Mouse (Mus musculus) limb, embryonic 14.5 days (tissue): ENCODE measurements around the gene Hoxa6. TPM values are rescaled to one million over a fixed set of nuclear protein-coding genes. Genes with fewer than 3 reads are reported as not detected.

Experiments used
- ATAC-seq: fragments of 200-750 bp; cut with Nextera tagmentation; 2 replicates; pipeline ENCODE4 v1.8.0; 2017; ENCODE audit warnings: low read depth, moderate number of reproducible peaks, moderate TSS enrichment; ENCODE audit not compliant: low FRiP score
- DNase-seq: peaks from one replicate; pipeline ENCODE4 v3.0.0-alpha.2; 2015; ENCODE audit warnings: low spot score
- H3K27ac ChIP-seq: fragments of 300-500 bp; sonication (generic); replicated peaks from 2 replicates; pipeline ENCODE4 v1.5.1; 2014; ENCODE audit warnings: low read depth, mild to moderate bottlenecking, low read length, moderate library complexity, mixed read lengths
- H3K27me3 ChIP-seq: fragments of 300-500 bp; sonication (generic); 2 replicates; pipeline ENCODE4 v1.6.1; 2014; ENCODE audit warnings: low read length, mixed read lengths; ENCODE audit not compliant: control insufficient read depth, insufficient read depth
- H3K36me3 ChIP-seq: fragments of 300-500 bp; sonication (generic); 2 replicates; pipeline ENCODE4 v1.6.1; 2014; ENCODE audit warnings: mild to moderate bottlenecking, low read length, moderate library complexity, mixed read lengths; ENCODE audit not compliant: control insufficient read depth, insufficient read depth
- H3K4me1 ChIP-seq: fragments of 300-500 bp; sonication (generic); 2 replicates; pipeline ENCODE4 v1.6.1; 2014; ENCODE audit warnings: antibody characterized with exemption, low read length, mixed read lengths; ENCODE audit not compliant: control insufficient read depth, insufficient read depth
- H3K4me2 ChIP-seq: fragments of 300-500 bp; sonication (generic); replicated peaks from 2 replicates; pipeline ENCODE4 v1.6.1; 2014; ENCODE audit warnings: low read depth, mild to moderate bottlenecking, low read length, moderate library complexity; ENCODE audit not compliant: severe bottlenecking
- H3K4me3 ChIP-seq: fragments of 300-500 bp; sonication (generic); replicated peaks from 2 replicates; pipeline ENCODE4 v1.5.1; 2014; ENCODE audit warnings: low read length
- H3K9ac ChIP-seq: fragments of 300-500 bp; sonication (generic); 2 replicates; pipeline ENCODE4 v1.6.1; 2014; ENCODE audit warnings: mild to moderate bottlenecking, low read depth, low read length, moderate library complexity; ENCODE audit not compliant: severe bottlenecking
- H3K9me3 ChIP-seq: fragments of 300-500 bp; sonication (generic); 2 replicates; pipeline ENCODE4 v1.6.1; 2016; ENCODE audit warnings: low read length; ENCODE audit not compliant: control insufficient read depth
- POLR2A ChIP-seq: fragments of 200-500 bp; IDR thresholded peaks from 2 replicates; pipeline ENCODE4 v1.8.0; 2012; ENCODE audit warnings: inconsistent platforms, mild to moderate bottlenecking, moderate library complexity, borderline replicate concordance; ENCODE audit not compliant: insufficient read depth, insufficient read length; ENCODE audit errors: extremely low read depth
- WGBS: fragments of 180-500 bp; shearing (Covaris S2); extraction: QIAGEN DNeasy Blood & Tissue Kit; methylation state at CpG from one replicate; pipeline ENCODE4 v1.1.7; 2014; 5-methylcytosine and 5-hydroxymethylcytosine counted together
- polyA plus RNA-seq, 2 experiments: library from polyadenylated mRNA; depleted of rRNA in 1 of 2; stranded (reverse) in 1 of 2; unstranded in 1 of 2; fragments of >200 nt; fragmentation: Nextera tagmentation in 1 of 2; extraction: Ambion mirVana in 1 of 2; gene quantifications; 2 replicates each; pipeline versions ENCODE4 v1.2.1 to v1.2.3; 2012 to 2014

Gene Hoxa6
- polyA plus RNA-seq, 2 experiments, result 0.66 to 3.9 TPM

GRCm38 (mm10) chr6:52162611-52163365, 45.7 kb downstream of the Hoxa6 start:
- DNase-seq (no peak), ATAC-seq (no peak)
- Histone ChIP-seq H3K4me3 (0 out of 2 replicates have a peak overlapping the region, but pooled peaks have one; percentile 3), H3K9ac (no peak overlapping the region), H3K4me1 (peaks cover 34% of the 10 kb centered on the region), H3K27ac (no peak overlapping the region), H3K4me2 (peak overlapping the region; percentile 40; the same call in 1 of the 2 replicates), H3K27me3 (peaks cover 86% of the 10 kb centered on the region), H3K36me3 (no peaks in the 10 kb centered on the region), H3K9me3 (no peaks in the 10 kb centered on the region)
- TF ChIP-seq POLR2A, result no peak
- WGBS, result 43% methylated on average over 14 of the region's 14 CpGs

DNA sequence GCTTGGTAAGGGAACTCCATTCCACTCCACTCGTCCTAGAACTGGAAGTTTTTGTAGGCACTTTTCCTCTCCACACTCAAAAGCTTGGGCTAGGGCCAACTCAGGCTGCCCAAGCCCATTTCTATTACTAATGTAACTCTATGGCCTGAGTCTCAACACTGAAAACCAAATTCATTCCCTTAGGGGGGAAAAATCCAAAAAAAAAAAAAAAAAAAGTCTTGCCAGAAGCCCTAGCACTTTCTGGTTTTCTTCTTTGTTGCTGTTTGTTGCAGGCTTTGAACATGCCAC, 46.5 kb downstream of the Hoxa6 start:
- DNase-seq (no peak), ATAC-seq (no peak)
- Histone ChIP-seq H3K4me3 (no peak overlapping the region), H3K4me2 (no peak overlapping the region), H3K27ac (no peak overlapping the region), H3K27me3 (peaks cover 86% of the 10 kb centered on the region), H3K9ac (no peak overlapping the region), H3K4me1 (peaks cover 35% of the 10 kb centered on the region), H3K36me3 (no peaks in the 10 kb centered on the region), H3K9me3 (no peaks in the 10 kb centered on the region)
- TF ChIP-seq POLR2A, result no peak
- WGBS, result 32% methylated on average over 1 of the region's 1 CpGs

DNA sequence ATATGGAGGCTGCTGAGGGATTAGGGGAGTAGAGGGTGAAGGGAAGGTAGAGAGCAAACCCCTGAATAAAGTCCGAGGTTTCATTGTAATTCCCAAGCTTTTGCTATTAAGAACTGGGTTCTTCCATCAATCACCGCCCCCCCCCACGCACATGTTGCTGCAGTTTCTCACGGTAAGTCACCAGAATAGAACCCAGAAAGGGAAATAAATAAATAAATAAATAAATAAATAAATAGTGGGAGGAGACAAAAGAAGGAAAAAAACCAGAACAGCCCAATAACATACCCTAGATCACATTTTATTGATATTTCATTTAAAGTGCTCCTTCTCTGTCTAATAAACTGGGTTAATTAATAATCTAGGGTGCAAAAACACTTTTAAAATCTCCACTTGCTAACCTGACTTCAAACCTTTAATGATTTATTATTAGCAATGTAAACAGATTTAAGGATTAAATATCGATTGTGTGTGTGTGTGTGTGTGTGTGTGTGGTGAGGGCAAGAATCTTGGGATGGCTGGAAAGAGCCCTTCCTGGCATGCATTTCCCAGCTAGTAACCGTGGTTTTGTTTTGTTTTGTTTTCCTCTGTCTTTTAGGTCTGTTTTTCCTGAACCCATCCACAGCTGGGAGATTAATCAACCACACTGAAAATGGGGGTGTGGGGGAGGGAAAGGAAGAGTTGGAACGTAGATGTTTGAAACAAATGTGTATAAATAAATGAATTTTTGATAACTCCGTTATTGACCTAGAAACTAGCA, 47.0 kb downstream of the Hoxa6 start:
- Histone ChIP-seq H3K9ac (no peak overlapping the region), H3K4me1 (peaks cover 35% of the 10 kb centered on the region), H3K4me2 (peak overlapping the region; percentile 35; the same call in 1 of the 2 replicates), H3K27ac (no peak overlapping the region), H3K36me3 (no peaks in the 10 kb centered on the region), H3K9me3 (no peaks in the 10 kb centered on the region), H3K4me3 (0 out of 2 replicates have a peak overlapping the region, but pooled peaks have one; percentile 17), H3K27me3 (peaks cover 86% of the 10 kb centered on the region)
- ATAC-seq (no peak), DNase-seq (no peak)
- 19% methylated on average over 8 of the region's 8 CpGs for WGBS
- TF ChIP-seq POLR2A, result no peak

DNA sequence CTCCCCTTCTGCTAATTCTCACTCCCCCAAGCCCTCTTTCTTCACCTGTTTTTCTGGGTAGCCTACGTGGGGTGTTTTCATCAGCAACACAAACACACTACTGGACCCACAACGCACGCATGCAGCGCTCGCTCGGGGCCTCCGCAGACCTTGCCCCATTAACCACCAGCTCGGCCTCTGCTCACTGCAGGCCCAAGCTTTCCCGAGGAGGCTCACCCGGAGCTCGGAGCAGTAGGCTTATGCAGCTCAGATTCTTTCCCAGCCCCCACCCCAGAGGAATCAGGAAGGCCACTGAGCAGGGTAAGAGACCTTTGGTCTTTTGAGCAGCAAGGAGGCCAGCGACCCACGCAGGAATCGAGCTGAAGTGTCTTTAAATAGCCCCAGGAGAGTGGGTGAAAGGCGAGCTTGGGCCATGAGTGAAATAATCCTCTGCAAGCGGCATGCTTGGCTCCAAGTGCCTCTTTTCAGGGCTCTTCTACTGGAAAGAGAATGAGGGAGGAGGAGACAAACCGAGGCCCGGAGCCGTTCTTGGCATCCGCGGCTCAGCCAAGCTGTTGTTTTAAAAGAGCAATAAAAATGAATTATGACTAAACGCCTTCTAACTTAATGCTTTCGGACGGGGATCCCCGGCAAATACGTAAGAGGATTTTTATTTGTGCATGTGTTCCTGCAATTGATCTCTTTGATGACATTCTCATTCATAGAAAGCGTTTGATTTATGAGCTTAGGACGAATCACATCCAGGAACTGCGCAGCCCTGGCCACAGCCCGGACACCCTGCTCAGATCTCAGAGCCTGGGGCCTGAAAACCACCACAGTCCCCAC, 47.8 kb downstream of the Hoxa6 start:
- 5% methylated on average over 30 of the region's 30 CpGs for WGBS
- Histone ChIP-seq H3K4me3 (peak overlapping the region; percentile 17), H3K36me3 (no peaks in the 10 kb centered on the region), H3K9ac (no peak overlapping the region), H3K27me3 (peaks cover 87% of the 10 kb centered on the region), H3K4me2 (peak overlapping the region; percentile 35), H3K9me3 (no peaks in the 10 kb centered on the region), H3K27ac (no peak overlapping the region), H3K4me1 (peaks cover 35% of the 10 kb centered on the region)
- DNase-seq, result peak; percentile 77
- no peak for TF ChIP-seq POLR2A
- peak; percentile 12; the same call in 1 of the 2 replicates for ATAC-seq

DNA sequence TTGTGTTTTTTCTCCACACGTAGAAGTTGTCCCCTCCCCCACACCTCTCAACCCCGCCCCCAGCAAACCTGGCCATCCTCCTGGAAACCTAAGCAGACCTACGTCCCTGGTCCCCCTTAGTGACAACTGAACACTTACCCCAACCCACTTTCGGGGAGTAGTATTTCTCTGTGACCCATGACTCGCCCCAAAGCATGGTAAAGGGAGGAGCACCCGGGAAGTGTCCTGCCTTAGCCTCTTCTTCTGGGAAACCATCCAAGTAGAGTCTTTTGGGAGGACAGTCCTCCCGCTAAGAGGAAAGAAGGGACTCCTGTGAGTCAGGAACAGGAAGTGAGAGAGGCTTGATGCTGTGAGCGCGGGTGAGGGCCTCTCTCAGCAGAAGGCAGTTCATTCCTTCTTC, 48.5 kb downstream of the Hoxa6 start:
- H3K4me2 ChIP-seq, result peak overlapping the region; percentile 35
- TF ChIP-seq POLR2A, result no peak
- H3K4me1 ChIP-seq, result peaks cover 33% of the 10 kb centered on the region
- DNase-seq, result no peak
- peaks cover 87% of the 10 kb centered on the region for H3K27me3 ChIP-seq
- no peaks in the 10 kb centered on the region for H3K9me3 ChIP-seq
- H3K27ac ChIP-seq, result no peak overlapping the region
- H3K36me3 ChIP-seq, result no peaks in the 10 kb centered on the region
- H3K9ac ChIP-seq, result no peak overlapping the region
- 12% methylated on average over 6 of the region's 9 CpGs for WGBS
- H3K4me3 ChIP-seq, result no peak overlapping the region
- no peak for ATAC-seq
